Mouse (Mus musculus): ENCODE results near the gene Olfr1505. TPM values are rescaled to one million over a fixed set of nuclear protein-coding genes. Genes with fewer than 3 reads are reported as not detected.

Olfr1505 gene
- not detected in 2 replicates for polyA plus RNA-seq (2012; rRNA removed; ENCODE audit: low replicate concordance)

GRCm38 (mm10) chr19:13913230-13913629, at the start of gene Olfr1505:
Olfr1505 (plus strand) TSS chr19:13913530.

GRCm38 (mm10) chr19:13897828-13898227, 15.5 kb upstream of the Olfr1505 start, which contains the start of gene Olfr1504:
Olfr1504 (minus strand) TSS chr19:13897928.

Other genes starting within 250 kb of the Olfr1505 start
- not detected in 2 replicates for gene Olfr1491, start 216.3 kb upstream of the Olfr1505 start, polyA plus RNA-seq (2012; rRNA removed; ENCODE audit: low replicate concordance)
- gene Olfr1493-ps1, start 190.3 kb upstream of the Olfr1505 start, polyA plus RNA-seq (2012; rRNA removed; ENCODE audit: low replicate concordance), result not detected in 2 replicates
- gene Olfr1494, start 173.8 kb upstream of the Olfr1505 start, polyA plus RNA-seq (2012; rRNA removed; ENCODE audit: low replicate concordance), result not detected in 2 replicates
- gene Olfr1495, start 148.9 kb upstream of the Olfr1505 start, polyA plus RNA-seq (2012; rRNA removed; ENCODE audit: low replicate concordance), result not detected in 2 replicates
- not detected in 2 replicates for gene Olfr1496, start 135.7 kb upstream of the Olfr1505 start, polyA plus RNA-seq (2012; rRNA removed; ENCODE audit: low replicate concordance)
- gene Olfr1497, start 115.3 kb upstream of the Olfr1505 start, polyA plus RNA-seq (2012; rRNA removed; ENCODE audit: low replicate concordance), result not detected in 2 replicates
- gene Olfr1499, start 94.1 kb upstream of the Olfr1505 start, polyA plus RNA-seq (2012; rRNA removed; ENCODE audit: low replicate concordance), result not detected in 2 replicates
- gene Olfr1500, start 83.0 kb upstream of the Olfr1505 start, polyA plus RNA-seq (2012; rRNA removed; ENCODE audit: low replicate concordance), result not detected in 2 replicates
- gene Olfr1501, start 62.8 kb upstream of the Olfr1505 start, polyA plus RNA-seq (2012; rRNA removed; ENCODE audit: low replicate concordance), result not detected in 2 replicates
- not detected in 2 replicates for gene Olfr1502, start 51.7 kb upstream of the Olfr1505 start, polyA plus RNA-seq (2012; rRNA removed; ENCODE audit: low replicate concordance)
- gene Olfr1504, start 15.6 kb upstream of the Olfr1505 start, polyA plus RNA-seq (2012; rRNA removed; ENCODE audit: low replicate concordance), result not detected in 2 replicates